Mouse (Mus musculus) common myeloid progenitor, adult 5-6 weeks (primary cell): Measurements from ENCODE around the gene Zfp950. TPM values are rescaled to one million over a fixed set of nuclear protein-coding genes. Genes with fewer than 3 reads are reported as not detected.

Experiments used
- ATAC-seq: replicated peaks from 2 replicates; pipeline ENCODE4 v1.8.0; 2016; ENCODE audit warnings: low read depth, mild to moderate bottlenecking, moderate TSS enrichment, inconsistent platforms; ENCODE audit not compliant: poor library complexity, severe bottlenecking
- total RNA-seq: library from RNA; stranded (forward); fragments of 200-1000, 187-1606 nt; gene quantifications from 2 replicates; pipeline ENCODE4 v1.2.3, GENCODE M21; 2017

Zfp950 gene
- total RNA-seq, 1 experiment from 2014 or later, result 51.9 TPM

DNA sequence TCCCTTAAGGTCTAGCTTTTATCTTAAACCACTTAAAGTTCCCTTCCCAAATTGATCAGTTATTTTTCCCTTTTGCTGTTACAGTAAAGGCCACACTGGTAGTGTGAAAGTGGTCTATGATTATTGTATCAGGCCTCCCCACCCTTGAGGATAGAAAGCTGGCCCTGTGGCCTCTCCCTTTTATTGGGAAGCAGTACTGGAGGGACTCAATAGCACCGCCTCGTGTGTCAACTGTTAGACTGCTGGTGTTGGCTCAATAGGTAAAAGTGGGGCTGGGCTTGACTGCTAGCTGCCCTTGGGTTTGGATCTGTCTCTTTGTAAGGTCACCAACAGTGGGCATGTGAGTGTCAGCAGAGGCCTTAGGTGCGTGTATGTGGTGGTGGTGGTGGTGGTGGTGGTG is 76.3 kb downstream of the Zfp950 start:
- ATAC-seq, result no peak

DNA sequence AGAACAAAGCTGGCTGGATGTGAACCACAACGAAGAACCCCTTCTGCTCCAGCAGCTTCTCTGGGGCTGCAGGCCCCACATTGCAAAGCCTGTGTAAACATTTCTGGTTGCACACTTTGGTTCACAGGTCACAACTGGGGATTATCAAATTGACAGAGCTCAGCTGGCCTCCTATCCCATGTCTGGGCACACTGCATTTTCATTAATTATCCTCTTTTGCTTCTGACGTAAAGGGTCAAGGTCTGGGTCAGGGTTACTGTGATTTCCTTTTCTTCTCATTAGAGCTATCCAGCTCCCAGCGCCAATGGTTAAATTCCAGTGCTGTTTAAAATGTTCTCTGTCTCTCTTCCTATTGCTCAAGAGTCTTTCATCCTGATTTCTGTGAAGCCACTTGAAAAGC is 83.1 kb downstream of the Zfp950 start:
- no peak for ATAC-seq

GRCm38 (mm10) chr19:61056783-61057410 is 83.7 kb downstream of the Zfp950 start:
- no peak for ATAC-seq

DNA sequence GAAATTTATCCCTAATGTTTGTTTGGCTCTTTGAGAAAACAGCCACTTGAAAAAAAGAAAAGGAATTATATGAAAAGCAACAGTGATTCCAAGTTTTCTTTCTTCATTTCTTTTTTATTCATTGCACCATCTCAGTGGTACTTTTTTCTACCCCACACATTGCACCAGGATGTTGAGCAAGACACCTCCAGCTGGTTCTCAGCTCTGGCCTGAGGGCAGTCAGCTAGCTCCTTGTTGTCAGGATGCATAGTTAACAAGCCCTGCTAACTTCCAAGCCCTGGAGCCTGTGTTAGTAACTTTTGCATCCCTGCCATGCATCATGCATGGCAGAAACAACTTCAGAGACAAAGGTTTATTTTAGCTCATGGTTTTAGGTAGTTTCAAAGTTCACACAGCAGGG is 87.9 kb downstream of the Zfp950 start:
- ATAC-seq, result no peak

GRCm38 (mm10) chr19:61052008-61052407 is 88.6 kb downstream of the Zfp950 start:
- ATAC-seq, result no peak

GRCm38 (mm10) chr19:61051151-61051550 is 89.5 kb downstream of the Zfp950 start:
- ATAC-seq, result no peak

GRCm38 (mm10) chr19:61049413-61049812 is 91.2 kb downstream of the Zfp950 start:
- no peak for ATAC-seq

DNA sequence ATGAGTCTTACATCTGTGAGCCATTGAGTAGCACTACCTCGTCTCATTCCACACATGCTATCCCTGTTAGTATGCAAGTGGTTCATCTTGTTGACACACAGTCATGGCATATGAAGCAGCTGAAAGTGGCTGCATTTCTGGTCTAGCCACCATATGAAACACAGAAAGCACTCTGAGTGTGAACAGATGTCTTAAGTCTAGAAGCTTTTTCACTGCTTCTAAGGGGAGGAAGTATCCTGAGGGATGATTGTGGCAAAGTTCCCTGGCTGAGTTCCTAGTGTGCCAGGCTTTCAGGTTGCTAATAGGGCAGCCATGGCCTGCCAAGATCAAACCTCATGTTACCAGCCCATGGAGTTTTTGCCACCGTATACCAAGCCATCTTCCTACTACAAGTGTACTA is 92.0 kb downstream of the Zfp950 start:
- no peak for ATAC-seq

DNA sequence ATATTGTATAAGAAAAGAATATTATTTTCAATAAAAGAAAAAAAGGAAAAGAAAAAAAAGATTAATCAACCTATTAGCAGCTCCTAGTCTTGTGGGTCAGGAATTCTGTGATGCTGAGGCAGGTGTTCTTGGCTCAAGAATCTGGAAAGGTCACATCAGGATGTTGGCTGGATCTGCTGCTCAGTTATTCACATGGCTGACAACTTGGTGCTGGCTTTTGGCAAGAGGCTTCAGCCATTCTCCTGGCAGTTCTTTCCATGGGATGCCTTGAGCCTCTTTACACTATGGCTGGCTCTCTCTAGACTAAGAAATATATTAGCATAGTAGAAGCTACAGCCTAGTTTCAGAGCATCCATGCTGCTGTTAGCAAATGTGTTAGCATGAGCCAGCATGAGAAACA is 101.5 kb downstream of the Zfp950 start:
- ATAC-seq, result no peak

- ATAC-seq, result no peak
Observed at GRCm38 (mm10) chr19:61031570-61031969, 109.1 kb downstream of the Zfp950 start.

GRCm38 (mm10) chr19:61021939-61022566 is 118.6 kb downstream of the Zfp950 start:
- ATAC-seq, result no peak

GRCm38 (mm10) chr19:61021502-61021901 is 119.1 kb downstream of the Zfp950 start:
- no peak for ATAC-seq

GRCm38 (mm10) chr19:61017477-61018266 is 123.0 kb downstream of the Zfp950 start:
- peak; percentile 63 for ATAC-seq

- ATAC-seq, result no peak
Observed at GRCm38 (mm10) chr19:61009266-61009665, 131.4 kb downstream of the Zfp950 start.

Other genes with a start within 250 kb of the Zfp950 start
- 0.09 TPM in 1 of 2 replicates, not detected in the other for gene Gm7102, start 35.5 kb upstream of the Zfp950 start, total RNA-seq
- not detected in 2 replicates for gene Gm6020, start 43.0 kb upstream of the Zfp950 start, total RNA-seq
- 13.9 and 23.8 TPM in 2 replicates for gene Csf2ra, start 87.6 kb upstream of the Zfp950 start, total RNA-seq
- gene Gm21060, start 156.2 kb upstream of the Zfp950 start, total RNA-seq, result not detected in 2 replicates